Mouse (Mus musculus): Measurements from ENCODE around the gene Hoxa9.

DNA sequence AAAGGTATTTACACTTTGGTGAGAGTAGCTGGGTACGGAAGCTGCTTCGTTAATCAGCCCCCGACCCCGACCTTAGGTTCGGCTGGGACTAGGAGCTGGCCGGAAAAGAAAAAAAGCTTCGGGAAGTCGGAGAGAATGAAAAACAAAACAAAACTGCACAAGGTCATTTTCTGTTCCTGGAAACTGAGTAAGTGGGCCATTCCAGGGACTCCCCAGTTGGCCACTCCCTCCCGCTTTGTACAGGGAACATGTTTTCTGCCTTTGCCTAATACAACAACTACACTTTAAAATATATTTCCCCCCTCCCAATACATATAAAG is 35.7 kb upstream of the Hoxa9 start:
- no peak for TF ChIP-seq MAX (IDR thresholded peaks at IDR 0.05; ENCODE audit: low read depth)
- no peak for TF ChIP-seq USF1 (IDR thresholded peaks at IDR 0.05; ENCODE audit: low read depth)
